Mouse (Mus musculus) testis, adult 2 months (tissue): ENCODE measurements around the gene Ubr2. TPM values are rescaled to one million over a fixed set of nuclear protein-coding genes. Genes with fewer than 3 reads are reported as not detected.

Experiments
- H3K27ac ChIP-seq: fragments of 200-500 bp; 2 replicates; pipeline ENCODE4 v1.5.1; 2012; ENCODE audit warnings: low read depth, low read length; ENCODE audit not compliant: control insufficient read depth, insufficient read depth
- H3K27me3 ChIP-seq: fragments of 200-500 bp; 2 replicates; pipeline ENCODE4 v1.6.1; 2012; ENCODE audit warnings: mild to moderate bottlenecking, low read length, moderate library complexity; ENCODE audit not compliant: control insufficient read depth, insufficient read depth
- H3K36me3 ChIP-seq: fragments of 200-500 bp; 2 replicates; pipeline ENCODE4 v1.6.1; 2012; ENCODE audit warnings: mild to moderate bottlenecking, low read length; ENCODE audit not compliant: control insufficient read depth, insufficient read depth
- H3K4me1 ChIP-seq: fragments of 200-500 bp; 2 replicates; pipeline ENCODE4 v1.6.1; 2012; ENCODE audit warnings: low read length; ENCODE audit not compliant: control insufficient read depth, insufficient read depth
- H3K4me3 ChIP-seq: fragments of 200-500 bp; 2 replicates; pipeline ENCODE4 v1.5.1; 2012; ENCODE audit warnings: low read depth, mild to moderate bottlenecking, low read length, moderate library complexity, mixed read lengths; ENCODE audit not compliant: control insufficient read depth
- CTCF ChIP-seq: fragments of 200-500 bp; IDR thresholded peaks from 2 replicates; pipeline ENCODE4 v1.5.1; 2012; ENCODE audit warnings: low read depth, mild to moderate bottlenecking, inconsistent platforms, low read length, moderate library complexity; ENCODE audit not compliant: control insufficient read depth, insufficient read depth, insufficient replicate concordance
- POLR2A ChIP-seq: fragments of 200-500 bp; IDR thresholded peaks from 2 replicates; pipeline ENCODE4 v1.6.1; 2012; ENCODE audit warnings: low read depth, mild to moderate bottlenecking, inconsistent platforms, low read length, moderate library complexity; ENCODE audit not compliant: control insufficient read depth
- polyA plus RNA-seq: library from polyadenylated mRNA; depleted of rRNA; stranded (reverse); fragments of >200 nt; gene quantifications from 2 replicates; pipeline ENCODE4 v1.2.3, GENCODE M21; 2012

Gene Ubr2
- polyA plus RNA-seq, 1 experiment, result 10.2 TPM

DNA sequence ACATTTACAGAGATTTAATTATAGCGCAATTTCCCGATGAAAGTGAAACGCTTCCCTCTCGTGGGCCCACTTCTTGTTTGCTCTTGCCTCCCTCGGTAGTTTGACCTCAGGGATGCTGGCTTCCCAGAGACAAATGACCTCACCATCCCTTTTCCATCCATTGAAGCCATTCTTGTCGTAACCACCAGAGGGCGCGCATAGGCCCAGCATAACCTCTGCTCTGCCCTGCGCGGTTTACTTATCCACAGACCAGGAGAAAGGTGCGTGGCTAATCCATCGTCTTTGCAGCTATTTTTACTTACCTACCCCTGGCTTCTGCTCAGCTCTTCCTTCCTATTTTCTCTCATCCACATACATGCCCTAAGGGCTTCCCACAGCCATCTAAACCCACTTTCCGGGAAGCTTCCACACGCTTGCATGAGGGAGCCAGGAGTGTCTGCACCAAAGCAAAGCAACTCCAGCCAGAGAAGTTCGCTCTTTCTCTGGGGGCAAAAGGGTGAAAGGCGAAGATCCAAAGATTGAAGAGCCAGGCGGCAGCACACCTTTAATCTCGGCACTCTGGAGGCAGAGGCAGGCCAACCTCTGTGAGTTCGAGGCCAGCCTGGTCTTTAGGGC lies 106.4 kb downstream of the Ubr2 start:
- H3K4me1 ChIP-seq, result peaks cover 2% of the 10 kb centered on the region; the same call in 1 of the 2 replicates
- H3K27ac ChIP-seq, result no peak overlapping the region
- TF ChIP-seq POLR2A (no peak), CTCF (peak; percentile 93; the same call in 1 of the 2 replicates)
- H3K4me3 ChIP-seq, result peak overlapping the region; percentile 16; the same call in 1 of the 2 replicates
- H3K36me3 ChIP-seq, result no peaks in the 10 kb centered on the region
- H3K27me3 ChIP-seq, result no peaks in the 10 kb centered on the region

DNA sequence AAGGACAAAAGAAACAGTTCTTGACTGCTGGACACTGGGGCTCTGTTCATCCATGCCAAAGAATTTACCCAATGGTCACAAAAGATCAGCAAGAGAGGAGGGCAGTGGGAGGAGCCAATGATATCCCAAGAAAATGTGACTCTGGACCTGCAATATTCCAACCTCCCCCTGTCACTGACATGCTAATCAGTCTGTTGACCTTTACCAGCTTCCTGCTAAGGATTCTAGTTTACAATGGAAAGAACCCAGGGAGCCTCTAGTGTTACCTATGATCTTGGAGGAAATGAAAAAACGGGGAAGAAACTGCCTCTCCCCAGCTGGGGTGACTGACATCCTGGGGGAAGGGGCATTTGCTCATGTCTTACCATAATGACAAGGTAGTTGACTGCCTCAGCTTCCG lies 109.4 kb downstream of the Ubr2 start:
- Histone ChIP-seq H3K27ac (no peak overlapping the region), H3K36me3 (no peaks in the 10 kb centered on the region), H3K4me1 (peaks cover 2% of the 10 kb centered on the region; the same call in 1 of the 2 replicates), H3K27me3 (no peaks in the 10 kb centered on the region), H3K4me3 (no peak overlapping the region)
- TF ChIP-seq POLR2A, result no peak
- no peak for TF ChIP-seq CTCF

DNA sequence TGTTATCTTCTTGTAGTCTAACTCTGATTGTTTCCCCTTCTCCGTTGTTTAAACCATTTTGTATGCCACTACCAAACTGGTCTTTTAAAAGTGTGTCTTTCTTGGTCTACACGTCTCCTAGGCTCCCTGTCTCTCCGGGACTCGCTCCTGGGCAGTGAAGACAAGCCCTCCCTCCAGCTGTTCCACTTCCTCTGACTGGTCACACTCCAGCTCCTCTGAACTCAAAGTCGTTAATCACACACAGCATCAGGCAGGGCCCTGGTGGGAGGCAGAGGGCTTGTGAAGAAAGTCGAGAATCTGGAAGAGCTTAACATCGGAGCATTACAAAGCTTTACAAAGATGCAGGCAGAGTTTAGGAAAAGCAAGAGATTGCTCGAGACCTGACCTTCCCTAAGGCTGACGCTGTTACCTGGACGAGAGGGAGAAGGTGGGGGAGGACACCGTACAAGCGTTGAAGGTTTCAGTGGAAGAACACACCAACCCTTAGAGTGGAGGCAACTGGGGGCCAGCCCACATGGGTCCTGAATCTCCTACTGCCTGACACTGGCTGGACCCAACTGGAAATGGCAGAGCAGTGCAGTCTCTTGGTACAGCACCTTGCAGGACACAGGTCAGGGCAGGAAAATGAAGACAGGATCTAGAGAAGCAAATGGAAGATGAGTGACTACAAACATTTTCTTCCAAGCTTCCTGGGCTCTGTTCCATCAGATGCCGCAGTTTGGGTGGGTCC lies 113.0 kb downstream of the Ubr2 start:
- no peak for TF ChIP-seq POLR2A
- no peak for TF ChIP-seq CTCF
- Histone ChIP-seq H3K36me3 (0 out of 2 replicates have a peak, but pooled peaks cover 1% of the 10 kb centered on the region), H3K27ac (no peak overlapping the region), H3K27me3 (no peaks in the 10 kb centered on the region), H3K4me3 (no peak overlapping the region), H3K4me1 (peaks cover 2% of the 10 kb centered on the region)

DNA sequence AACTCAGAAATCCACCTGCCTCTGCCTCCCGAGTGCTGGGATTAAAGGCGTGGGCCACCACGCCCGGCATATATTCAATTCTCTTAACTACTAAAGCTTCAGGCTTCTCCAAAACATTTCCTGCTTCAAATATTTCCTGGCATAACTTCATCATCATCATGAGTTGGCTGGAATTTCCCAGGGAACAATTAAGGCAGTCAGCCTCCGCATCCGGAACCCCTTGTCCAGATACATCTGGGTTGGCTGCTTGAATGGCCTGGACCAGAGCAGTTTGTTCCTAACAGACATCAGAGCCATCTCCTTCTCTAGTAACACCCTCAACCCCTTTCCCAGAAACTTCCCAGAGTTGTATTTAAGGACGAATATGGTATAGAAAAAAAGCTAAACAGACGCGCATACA lies 114.9 kb downstream of the Ubr2 start:
- Histone ChIP-seq H3K4me3 (no peak overlapping the region), H3K36me3 (peaks cover 1% of the 10 kb centered on the region; the same call in 1 of the 2 replicates), H3K27ac (no peak overlapping the region; the same call in 1 of the 2 replicates), H3K27me3 (no peaks in the 10 kb centered on the region), H3K4me1 (peaks cover 7% of the 10 kb centered on the region)
- TF ChIP-seq CTCF (no peak), POLR2A (no peak)

DNA sequence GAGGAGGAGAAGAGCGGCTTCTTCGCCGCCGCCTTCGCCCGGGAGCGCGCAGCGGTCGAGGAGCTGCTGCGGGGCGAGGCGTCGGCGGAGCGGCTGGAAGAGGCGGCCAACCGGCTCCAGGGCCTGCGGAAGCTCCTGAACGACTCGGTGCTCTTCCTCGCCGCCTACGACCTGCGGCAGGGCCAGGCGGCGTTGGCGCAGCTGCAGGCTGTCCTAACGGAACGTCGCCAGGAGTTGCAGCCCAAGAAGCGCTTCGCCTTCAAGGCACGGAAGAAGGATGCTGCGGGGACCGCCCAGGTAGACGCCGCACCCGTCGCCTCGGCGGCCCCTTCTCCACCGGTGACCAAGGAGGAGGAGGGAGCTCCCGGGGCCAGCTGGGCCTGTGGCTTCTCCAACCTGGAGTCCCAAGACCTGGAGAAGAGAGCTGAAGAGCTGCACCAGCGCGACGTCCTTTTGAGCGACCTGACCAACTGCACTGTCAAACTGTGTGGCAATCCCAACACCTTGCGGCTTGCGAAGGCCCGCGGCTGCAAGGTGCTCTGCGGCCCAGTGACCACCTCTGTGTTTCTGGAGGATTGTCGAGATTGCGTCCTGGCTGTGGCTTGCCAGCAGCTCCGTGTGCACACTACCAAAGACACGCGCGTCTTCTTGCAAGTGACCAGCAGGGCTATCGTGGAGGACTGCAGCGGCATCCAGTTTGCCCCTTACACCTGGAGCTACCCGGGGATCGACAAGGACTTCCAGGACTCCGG lies 119.3 kb downstream of the Ubr2 start:
- H3K27ac ChIP-seq, result peak overlapping the region; percentile 97
- H3K36me3 ChIP-seq, result peaks cover 1% of the 10 kb centered on the region; the same call in 1 of the 2 replicates
- no peak for TF ChIP-seq CTCF
- TF ChIP-seq POLR2A, result no peak
- peaks cover 17% of the 10 kb centered on the region for H3K4me1 ChIP-seq
- no peaks in the 10 kb centered on the region for H3K27me3 ChIP-seq
- peak overlapping the region; percentile 97 for H3K4me3 ChIP-seq

DNA sequence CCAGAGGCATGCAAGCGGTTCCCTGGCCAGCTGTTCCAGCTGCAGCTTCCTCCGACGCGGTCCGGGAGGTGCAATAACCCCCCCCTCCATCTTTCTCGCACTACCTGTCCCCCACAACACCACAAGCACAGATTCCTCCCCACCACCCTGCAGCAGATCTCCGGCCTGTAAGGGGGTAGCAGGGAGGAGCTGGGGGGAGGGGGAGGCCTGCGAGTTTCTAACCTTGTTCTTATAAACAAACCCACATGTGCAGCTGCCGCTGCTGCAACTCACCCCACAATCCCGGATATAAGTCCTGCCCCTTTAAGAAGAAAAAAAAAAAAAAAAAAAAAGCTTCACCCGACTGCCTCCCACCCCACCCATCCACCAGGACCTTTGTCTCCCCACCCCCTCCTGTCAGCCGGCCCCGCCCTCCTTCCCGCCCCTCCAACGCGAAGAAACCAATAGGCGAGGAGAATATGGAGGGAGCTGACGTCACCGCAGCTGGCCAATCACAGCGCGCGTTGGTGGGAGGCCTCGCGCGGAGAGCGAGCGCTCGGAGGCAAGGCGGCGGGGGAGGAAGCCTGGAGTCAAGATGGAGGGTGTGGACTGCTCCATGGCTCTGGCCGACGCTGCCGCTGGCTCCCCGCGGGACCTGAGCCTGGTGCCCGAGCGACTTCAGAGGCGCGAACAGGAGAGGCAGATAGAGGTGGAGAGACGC lies 120.1 kb downstream of the Ubr2 start, which contains the start of gene Tbcc:
Gene Tbcc (plus strand): TSS at position 569 of the 700 bp plus-strand sequence.
- Histone ChIP-seq H3K36me3 (peaks cover 1% of the 10 kb centered on the region; the same call in 1 of the 2 replicates), H3K27ac (peak within 1 kb of the TSS; percentile 97), H3K4me1 (peaks cover 17% of the 10 kb centered on the region), H3K4me3 (peak within 1 kb of the TSS; percentile 97), H3K27me3 (no peaks in the 10 kb centered on the region)
- TF ChIP-seq CTCF (no peak), POLR2A (peak; percentile 99)
